Mouse (Mus musculus) mouse embryonic stem cell (cell line): Measurements from ENCODE around the gene Gm34653.
"Not testable (repeated sequence)": the region's sequence is repeated elsewhere in the genome, so short reads cannot be mapped to it uniquely, and the experiment has no call there.

Experiments used
- in situ Hi-C, 2 experiments: fragments of 300-500 bp; cut with MboI; formaldehyde crosslinking; loops; 1 replicate in 1 of 2; 3 replicates in 1 of 2; pipeline ENCODE4 v1.14.3; 2019 to 2020; ENCODE audit warnings: low sequenced_read_pairs in 2 of 2, low pct_unique_long_range_greater_than_20kb in 1 of 2, mixed read lengths in 1 of 2; ENCODE audit not compliant: unreplicated experiment in 1 of 2

The Gm34653 gene

GRCm38 (mm10) chr2:34832766-34833457 lies at the start of gene Gm34653:
TSS of gene Gm34653 (plus strand) at chr2:34833007.
- in situ Hi-C loops = not testable (repeated sequence)

DNA sequence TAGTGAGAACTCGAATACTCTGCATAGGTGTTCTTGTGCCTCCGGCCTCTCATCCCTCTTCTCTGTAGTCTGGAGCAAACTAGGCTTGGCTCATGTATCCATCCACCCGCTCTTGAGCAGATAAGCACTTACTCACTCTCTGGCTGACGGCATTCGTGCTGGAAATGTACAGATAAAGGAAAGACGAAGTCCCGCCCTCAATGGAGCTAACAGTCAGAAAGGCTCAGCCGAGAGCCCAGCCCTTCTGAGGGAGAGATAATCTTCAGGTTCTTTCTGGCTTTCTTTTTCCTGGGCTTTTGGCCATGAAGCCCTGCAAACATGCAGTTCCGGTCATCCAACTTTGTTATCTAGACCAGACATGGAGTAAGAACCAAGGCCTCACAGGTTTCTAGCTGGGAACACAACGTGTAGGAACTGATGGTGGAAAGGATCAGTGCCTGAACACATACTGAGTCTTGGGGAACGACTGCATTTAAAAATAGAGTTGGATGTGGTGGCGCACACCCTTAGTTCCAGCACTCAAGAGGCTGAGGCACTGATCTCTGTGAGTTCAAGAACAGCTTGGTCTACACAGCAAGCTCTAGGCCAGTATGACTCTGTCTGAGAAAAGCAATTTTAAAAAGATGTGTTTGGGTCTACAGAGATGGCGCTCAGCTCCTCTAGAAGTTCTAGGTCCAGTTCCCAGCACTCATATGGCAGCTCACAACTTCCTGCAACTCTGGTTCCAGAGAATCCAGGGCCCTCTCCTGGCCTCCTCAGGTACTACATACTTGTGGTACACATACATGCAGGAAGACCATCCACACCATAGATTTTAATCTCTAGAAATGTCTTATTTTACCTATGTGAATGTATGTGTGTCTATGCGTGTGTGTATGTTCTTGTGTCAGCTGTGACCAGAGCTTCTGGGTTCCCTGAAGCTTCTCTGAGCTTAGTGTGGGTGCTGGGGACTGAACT lies 49.5 kb upstream of the Gm34653 start:
- in situ Hi-C loops = no loop called here

GRCm38 (mm10) chr2:34784085-34784484 lies 48.7 kb upstream of the Gm34653 start:
- in situ Hi-C loops = no loop called here

DNA sequence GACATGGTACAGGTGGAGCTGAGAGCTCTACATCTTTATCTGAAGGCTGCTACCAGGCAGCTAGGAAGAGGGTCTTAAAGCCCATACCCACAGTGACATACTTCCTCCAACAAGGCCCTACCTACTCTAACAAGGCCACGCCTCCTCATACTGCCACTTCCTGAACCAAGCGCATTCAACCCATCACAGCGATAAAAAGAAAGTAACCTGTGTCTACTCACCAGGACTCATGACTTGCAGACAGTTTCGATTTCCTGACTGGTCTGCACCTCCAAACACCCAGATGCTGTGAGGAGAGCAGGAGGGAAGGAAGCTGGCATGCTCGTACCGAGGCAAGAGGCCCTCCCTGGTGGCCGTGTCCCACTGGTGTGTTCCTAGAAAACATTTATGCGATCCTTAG lies 42.5 kb upstream of the Gm34653 start:
- in situ Hi-C loops = no loop called here

GRCm38 (mm10) chr2:34792543-34792942 lies 40.3 kb upstream of the Gm34653 start:
- in situ Hi-C loops = not testable (repeated sequence)

DNA sequence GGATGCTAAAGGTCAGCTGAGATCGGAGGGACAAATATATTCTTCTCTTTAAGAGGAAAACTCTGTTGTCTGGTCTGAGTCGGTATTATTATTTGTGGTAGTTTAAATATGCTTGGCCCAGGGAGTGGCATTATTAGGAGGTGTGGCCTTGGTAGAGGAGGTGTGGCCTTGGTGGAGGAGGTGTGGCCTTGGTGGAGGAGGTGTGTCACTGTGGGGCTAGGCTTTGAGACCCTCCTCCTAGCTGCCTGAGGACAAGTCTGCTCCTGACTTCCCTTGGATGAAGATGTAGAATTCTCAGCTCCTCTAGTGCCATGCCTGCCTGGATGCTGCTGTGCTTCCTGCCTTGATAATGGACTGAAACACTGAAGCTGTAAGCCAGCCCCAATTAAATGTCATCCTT lies 38.3 kb upstream of the Gm34653 start:
- in situ Hi-C loops = no loop called here

- in situ Hi-C loops = no loop called here
Observed at GRCm38 (mm10) chr2:34795426-34795825, 37.4 kb upstream of the Gm34653 start.

GRCm38 (mm10) chr2:34799357-34800256 lies 33.2 kb upstream of the Gm34653 start, which contains the start of gene Rabepk:
TSS of gene Rabepk (minus strand) at chr2:34799912.
- in situ Hi-C loops = no loop called here

DNA sequence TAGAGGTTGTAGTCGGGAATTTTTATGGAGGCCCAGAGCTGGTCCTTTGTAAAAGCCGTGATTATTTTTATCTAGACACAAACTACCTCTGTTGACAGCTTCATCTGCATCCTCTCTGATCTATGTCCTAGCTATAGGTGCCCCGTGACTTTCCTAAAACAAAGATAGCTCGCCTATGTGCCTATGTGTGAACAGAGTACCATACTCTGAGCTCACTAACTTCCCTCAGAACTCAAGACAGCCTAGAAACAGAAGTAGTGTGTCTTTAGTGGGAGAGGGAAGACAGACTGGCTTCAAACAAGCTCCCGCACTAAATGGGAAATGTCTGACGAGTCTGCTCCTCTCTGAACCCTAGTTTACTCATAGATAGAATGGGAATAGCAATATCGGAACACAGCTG lies 32.4 kb upstream of the Gm34653 start:
- in situ Hi-C loops = no loop called here

GRCm38 (mm10) chr2:34801516-34802482 lies 31.0 kb upstream of the Gm34653 start:
- in situ Hi-C loops = no loop called here

- in situ Hi-C loops = not testable (repeated sequence)
Observed at GRCm38 (mm10) chr2:34802565-34803245, 30.1 kb upstream of the Gm34653 start.

GRCm38 (mm10) chr2:34803746-34804145 lies 29.1 kb upstream of the Gm34653 start:
- in situ Hi-C loops = no loop called here

DNA sequence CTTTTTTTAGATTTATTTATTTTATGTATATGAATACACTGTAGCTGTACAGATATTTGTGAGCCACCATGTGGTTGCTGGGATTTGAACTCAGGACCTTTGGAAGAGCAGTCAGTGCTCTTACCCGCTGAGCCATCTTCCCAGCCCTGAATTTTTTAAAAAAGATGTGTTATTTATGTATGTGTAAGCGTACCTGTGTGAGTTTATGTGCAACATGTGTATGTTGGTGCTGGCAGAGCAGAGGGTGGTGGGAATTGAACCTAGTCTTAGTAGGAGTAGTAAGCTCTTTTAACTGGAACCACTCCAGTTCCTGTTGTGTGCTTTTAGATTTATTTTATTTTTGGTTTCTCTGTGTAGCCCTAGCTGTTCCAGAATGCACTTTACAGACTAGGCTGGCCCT lies 28.6 kb upstream of the Gm34653 start:
- in situ Hi-C loops = no loop called here

GRCm38 (mm10) chr2:34804815-34805214 lies 28.0 kb upstream of the Gm34653 start:
- in situ Hi-C loops = no loop called here

GRCm38 (mm10) chr2:34805364-34805950 lies 27.4 kb upstream of the Gm34653 start:
- in situ Hi-C loops = no loop called here

- in situ Hi-C loops = no loop called here
Observed at GRCm38 (mm10) chr2:34808057-34808456, 24.8 kb upstream of the Gm34653 start.

GRCm38 (mm10) chr2:34809568-34809967 lies 23.2 kb upstream of the Gm34653 start:
- in situ Hi-C loops = no loop called here
